Mouse (Mus musculus): Measurements from ENCODE around the gene Klk1b3.
"Not testable (repeated sequence)": the region's sequence is repeated elsewhere in the genome, so short reads cannot be mapped to it uniquely, and the experiment has no call there.

DNA sequence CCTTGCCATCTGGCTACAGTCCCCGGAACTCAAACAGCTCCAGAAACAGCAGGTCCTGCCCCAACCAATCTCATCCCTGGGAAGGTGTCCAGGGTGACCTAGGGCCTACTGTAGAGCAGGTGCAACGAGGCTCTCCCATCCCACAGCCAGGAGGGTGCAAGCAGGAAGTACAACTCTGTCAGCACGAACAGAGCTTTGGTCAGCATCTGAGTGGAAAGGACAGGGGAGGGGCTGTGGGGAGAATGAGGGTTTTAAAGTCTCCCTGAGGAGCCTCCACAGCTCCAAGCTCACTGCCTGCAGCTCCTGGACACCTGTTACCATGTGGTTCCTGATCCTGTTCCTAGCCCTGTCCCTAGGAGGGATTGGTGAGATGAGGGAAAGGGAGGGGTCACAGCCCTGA, 9.1 kb downstream of the Klk1b3 start, which contains the start of gene Klk1b4:
- not testable (repeated sequence) for TF ChIP-seq CTCF (IDR thresholded peaks at IDR 0.05; ENCODE audit: control insufficient read depth, insufficient read depth, insufficient read length); MYOG (IDR thresholded peaks at IDR 0.05; ENCODE audit: control insufficient read depth, extremely low read depth, insufficient read length); USF1 (IDR thresholded peaks at IDR 0.05; ENCODE audit: low read depth); MAX (IDR thresholded peaks at IDR 0.05); MYOD1 (IDR thresholded peaks at IDR 0.05; ENCODE audit: control insufficient read depth, insufficient read length, low read depth); CEBPB (IDR thresholded peaks at IDR 0.05; ENCODE audit: low read depth)

Data from C2C12 (cell line).